Mouse (Mus musculus) embryonic facial prominence, embryonic 13.5 days (tissue): ENCODE results near the gene Sec22a. TPM values are rescaled to one million over a fixed set of nuclear protein-coding genes. Genes with fewer than 3 reads are reported as not detected.

Experiments used
- ATAC-seq: fragments of 200-750 bp; cut with Nextera tagmentation; 2 replicates; pipeline ENCODE4 v1.8.0; 2017; ENCODE audit warnings: low read depth; ENCODE audit not compliant: insufficient number of reproducible peaks, insufficient read depth, low FRiP score, low TSS enrichment
- H3K27ac ChIP-seq: fragments of 300-500 bp; sonication (generic); 2 replicates; pipeline ENCODE4 v1.5.1; 2015; ENCODE audit warnings: moderate library complexity, mild to moderate bottlenecking, inconsistent platforms
- H3K27me3 ChIP-seq: fragments of 300-500 bp; sonication (generic); 2 replicates; pipeline ENCODE4 v1.6.1; 2015; ENCODE audit warnings: mild to moderate bottlenecking, inconsistent platforms
- H3K36me3 ChIP-seq: fragments of 300-500 bp; sonication (generic); 2 replicates; pipeline ENCODE4 v1.6.1; 2015; ENCODE audit warnings: mild to moderate bottlenecking, inconsistent platforms
- H3K4me1 ChIP-seq: fragments of 300-500 bp; sonication (generic); 2 replicates; pipeline ENCODE4 v1.6.1; 2015; ENCODE audit warnings: inconsistent platforms
- H3K4me2 ChIP-seq: fragments of 300-500 bp; sonication (generic); 2 replicates; pipeline ENCODE4 v1.6.1; 2015; ENCODE audit warnings: moderate library complexity, mild to moderate bottlenecking, inconsistent platforms
- H3K4me3 ChIP-seq: fragments of 300-500 bp; sonication (generic); 2 replicates; pipeline ENCODE4 v1.5.1; 2015; ENCODE audit warnings: mild to moderate bottlenecking, inconsistent platforms
- H3K9ac ChIP-seq: fragments of 300-500 bp; sonication (generic); 2 replicates; pipeline ENCODE4 v1.6.1; 2015; ENCODE audit warnings: mild to moderate bottlenecking, inconsistent platforms
- H3K9me3 ChIP-seq: fragments of 300-500 bp; sonication (generic); 2 replicates; pipeline ENCODE4 v1.6.1; 2016; ENCODE audit warnings: inconsistent platforms
- WGBS: fragments of 180-500 bp; shearing (Covaris S2); methylation state at CpG from one replicate; pipeline ENCODE4 v1.1.7; 2015; ENCODE audit warnings: mixed read lengths; 5-methylcytosine and 5-hydroxymethylcytosine counted together
- polyA plus RNA-seq: library from polyadenylated mRNA; unstranded; fragments of >200 nt; fragmentation: Nextera tagmentation; extraction: Ambion mirVana; gene quantifications from 2 replicates; pipeline ENCODE4 v1.2.1, GENCODE M21; 2015

The Sec22a gene
- polyA plus RNA-seq, 1 experiment from 2014 or later = 54.4 TPM

DNA sequence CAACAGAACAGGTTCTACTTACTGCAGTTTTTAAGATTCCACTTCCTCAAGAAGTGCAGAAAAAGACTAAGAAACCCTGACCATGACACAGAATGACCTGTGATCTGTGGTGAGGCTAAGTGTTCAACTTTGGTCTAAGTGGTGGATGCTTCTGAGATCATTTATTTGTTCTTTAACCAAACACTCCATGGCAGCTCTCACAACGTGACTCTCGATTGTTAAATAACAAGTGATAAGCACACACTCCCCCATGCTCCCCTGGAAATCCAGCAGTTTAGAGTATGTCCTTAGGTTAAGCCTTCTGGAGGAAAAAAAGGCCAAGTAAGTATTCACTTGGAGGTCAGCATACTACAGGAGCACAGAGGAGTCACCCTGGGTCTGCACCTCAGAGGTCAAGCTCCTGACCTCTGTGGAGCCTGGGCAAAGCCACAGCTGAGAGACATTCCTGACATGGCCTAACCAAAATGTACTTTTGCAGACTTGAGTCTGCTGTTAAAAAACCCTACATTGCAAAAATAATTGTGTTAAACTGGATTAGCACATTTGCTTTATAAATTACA lies 53.1 kb downstream of the Sec22a start:
- Histone ChIP-seq H3K4me2 (no peak overlapping the region), H3K4me1 (no peaks in the 10 kb centered on the region), H3K36me3 (peaks cover 11% of the 10 kb centered on the region), H3K4me3 (no peak overlapping the region), H3K27ac (no peak overlapping the region), H3K9ac (no peak overlapping the region), H3K9me3 (no peaks in the 10 kb centered on the region), H3K27me3 (no peaks in the 10 kb centered on the region)
- 58% methylated on average over 2 of the region's 2 CpGs for WGBS
- ATAC-seq = no peak

- Histone ChIP-seq H3K27ac (no peak overlapping the region), H3K9ac (no peak overlapping the region), H3K27me3 (no peaks in the 10 kb centered on the region), H3K9me3 (no peaks in the 10 kb centered on the region), H3K4me1 (no peaks in the 10 kb centered on the region), H3K4me3 (no peak overlapping the region), H3K36me3 (peaks cover 13% of the 10 kb centered on the region), H3K4me2 (no peak overlapping the region)
- ATAC-seq = no peak
- 84% methylated on average over 4 of the region's 4 CpGs for WGBS
Measured at GRCm38 (mm10) chr16:35309634-35310033, 54.1 kb downstream of the Sec22a start.

DNA sequence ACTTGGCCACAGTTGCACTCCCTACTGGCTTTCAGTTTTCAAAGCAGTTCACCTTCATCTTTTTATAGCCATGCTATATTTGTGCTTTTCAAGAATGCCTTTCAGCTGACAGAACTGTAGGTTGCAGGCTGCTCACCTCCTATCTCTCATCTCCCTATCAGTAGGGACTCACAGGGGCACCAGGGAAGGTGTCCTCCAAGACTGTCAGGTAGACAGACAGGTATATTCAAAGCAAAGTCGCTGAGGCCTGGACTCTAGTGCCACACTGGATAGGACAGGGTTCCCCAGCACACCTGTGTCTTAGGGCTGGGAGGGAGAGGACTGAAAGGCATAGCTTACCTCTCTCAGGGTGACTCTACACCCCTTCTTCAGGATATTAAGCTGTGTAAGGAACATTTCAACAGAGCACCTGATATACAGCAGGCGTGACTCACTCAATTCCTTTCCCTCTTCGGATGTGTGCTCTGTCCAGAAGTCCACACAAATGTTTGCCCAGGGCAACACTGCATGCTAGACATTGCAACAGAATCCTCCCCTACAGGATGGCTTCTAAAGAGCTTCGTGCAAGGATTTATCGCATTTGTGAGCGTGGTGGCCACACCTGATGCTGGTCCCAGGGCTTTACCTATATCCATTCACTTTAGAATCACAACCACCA lies 55.1 kb downstream of the Sec22a start:
- 85% methylated on average over 6 of the region's 6 CpGs for WGBS
- no peak for ATAC-seq

DNA sequence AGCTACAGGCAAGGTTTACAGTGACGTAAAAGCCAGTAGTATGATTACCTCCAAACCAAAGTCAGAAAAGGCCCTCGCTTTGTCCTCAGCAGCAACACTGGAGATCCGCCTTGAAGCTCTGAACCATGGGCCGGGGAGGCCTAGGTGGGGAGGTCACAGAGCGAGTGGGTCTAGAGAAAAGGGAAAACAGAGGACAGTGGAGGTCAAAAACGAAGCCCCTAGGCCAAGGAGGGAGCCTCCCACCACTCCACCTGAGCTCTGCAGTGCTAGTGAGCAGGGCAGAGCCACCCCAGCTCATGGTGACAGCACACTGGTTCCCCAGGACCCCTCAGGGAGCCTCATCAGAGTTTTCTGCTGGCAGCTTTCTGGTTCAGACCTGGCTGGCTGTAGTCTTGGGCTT lies 55.7 kb downstream of the Sec22a start:
- Histone ChIP-seq H3K4me2 (no peak overlapping the region), H3K27me3 (no peaks in the 10 kb centered on the region), H3K9ac (no peak overlapping the region), H3K4me3 (no peak overlapping the region), H3K4me1 (no peaks in the 10 kb centered on the region), H3K27ac (no peak overlapping the region), H3K9me3 (no peaks in the 10 kb centered on the region), H3K36me3 (peaks cover 18% of the 10 kb centered on the region)
- 73% methylated on average over 6 of the region's 6 CpGs for WGBS
- no peak for ATAC-seq

More for the DNA sequence above, 55.1 kb downstream of the Sec22a start:
- no peak overlapping the region for H3K27ac ChIP-seq
- no peak overlapping the region for H3K9ac ChIP-seq
- H3K27me3 ChIP-seq = no peaks in the 10 kb centered on the region
- no peaks in the 10 kb centered on the region for H3K4me1 ChIP-seq
- no peak overlapping the region for H3K4me2 ChIP-seq
- H3K36me3 ChIP-seq = peaks cover 16% of the 10 kb centered on the region
- no peaks in the 10 kb centered on the region for H3K9me3 ChIP-seq
- H3K4me3 ChIP-seq = no peak overlapping the region

DNA sequence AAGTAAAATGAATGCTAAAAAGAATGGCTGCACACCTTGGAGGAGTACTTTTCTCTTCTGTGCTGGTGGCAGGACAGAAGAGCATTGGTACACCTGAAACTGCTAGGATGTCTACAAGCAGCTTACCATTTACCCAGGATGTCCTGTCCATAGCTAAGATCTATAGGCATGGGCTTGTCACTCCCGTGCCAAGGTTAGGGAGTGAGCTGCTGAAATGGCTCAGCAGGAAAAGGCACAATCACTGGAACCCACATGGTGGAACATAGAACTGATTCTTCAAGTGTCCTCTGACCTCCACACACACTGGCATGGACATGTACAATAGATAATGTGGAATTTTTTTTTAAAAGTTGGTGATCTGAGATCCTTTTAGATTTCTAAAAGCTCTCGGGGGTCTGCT lies 56.4 kb downstream of the Sec22a start:
- H3K27ac ChIP-seq = no peak overlapping the region
- no peaks in the 10 kb centered on the region for H3K4me1 ChIP-seq
- no peaks in the 10 kb centered on the region for H3K9me3 ChIP-seq
- no peak overlapping the region for H3K4me2 ChIP-seq
- 93% methylated on average over 2 of the region's 2 CpGs for WGBS
- peaks cover 20% of the 10 kb centered on the region for H3K36me3 ChIP-seq
- H3K27me3 ChIP-seq = no peaks in the 10 kb centered on the region
- no peak overlapping the region for H3K9ac ChIP-seq
- H3K4me3 ChIP-seq = no peak overlapping the region
- ATAC-seq = no peak

DNA sequence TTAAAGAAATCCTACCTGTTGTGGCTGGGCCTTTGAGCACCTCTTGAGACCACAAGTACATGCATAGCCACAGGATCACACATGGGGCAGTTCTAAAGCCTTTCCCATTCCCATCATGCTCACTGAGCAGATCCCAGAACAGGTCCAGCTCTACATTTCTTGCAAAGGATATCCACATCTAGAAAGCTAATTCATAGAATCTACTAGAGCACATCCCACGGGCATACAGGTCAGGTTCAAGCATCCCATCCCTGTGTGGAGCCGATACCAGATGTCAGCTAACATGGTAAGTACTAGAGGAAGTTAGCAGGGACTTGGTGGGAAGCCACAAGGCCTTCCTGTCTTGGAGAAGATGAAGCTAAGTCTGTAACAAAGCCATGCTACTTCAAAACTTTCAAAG lies 57.1 kb downstream of the Sec22a start:
- WGBS = 86% methylated on average over 2 of the region's 2 CpGs
- no peaks in the 10 kb centered on the region for H3K9me3 ChIP-seq
- H3K27me3 ChIP-seq = no peaks in the 10 kb centered on the region
- H3K36me3 ChIP-seq = peaks cover 20% of the 10 kb centered on the region
- H3K27ac ChIP-seq = no peak overlapping the region
- no peak for ATAC-seq
- no peaks in the 10 kb centered on the region for H3K4me1 ChIP-seq
- no peak overlapping the region for H3K4me3 ChIP-seq
- no peak overlapping the region for H3K9ac ChIP-seq
- no peak overlapping the region for H3K4me2 ChIP-seq

DNA sequence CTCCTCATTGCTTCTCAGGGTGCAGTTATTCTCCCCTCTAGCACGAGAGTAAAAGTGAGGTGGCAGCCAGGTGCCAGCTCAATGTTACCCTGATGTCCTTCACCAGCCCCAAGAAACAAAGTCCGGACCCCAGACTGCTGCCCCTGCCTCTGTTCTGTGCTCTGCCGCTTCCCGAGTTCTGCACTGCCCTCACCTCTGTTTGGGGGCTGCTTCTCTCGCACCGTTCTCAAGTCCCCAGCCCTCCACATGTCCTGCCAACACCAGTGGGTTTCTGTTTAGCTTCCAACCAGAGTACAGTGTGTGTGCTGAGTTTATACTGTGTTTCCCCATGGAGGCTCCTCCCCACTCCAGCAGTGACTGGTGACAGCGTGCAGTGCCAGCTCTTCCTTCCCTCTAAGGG lies 58.5 kb downstream of the Sec22a start:
- H3K27ac ChIP-seq = no peak overlapping the region
- no peaks in the 10 kb centered on the region for H3K4me1 ChIP-seq
- H3K27me3 ChIP-seq = no peaks in the 10 kb centered on the region
- no peak for ATAC-seq
- WGBS = 86% methylated on average over 7 of the region's 7 CpGs
- H3K9ac ChIP-seq = no peak overlapping the region
- H3K4me3 ChIP-seq = no peak overlapping the region
- H3K4me2 ChIP-seq = no peak overlapping the region
- no peaks in the 10 kb centered on the region for H3K9me3 ChIP-seq
- peaks cover 21% of the 10 kb centered on the region for H3K36me3 ChIP-seq

- no peaks in the 10 kb centered on the region for H3K4me1 ChIP-seq
- no peaks in the 10 kb centered on the region for H3K27me3 ChIP-seq
- H3K4me2 ChIP-seq = no peak overlapping the region
- no peaks in the 10 kb centered on the region for H3K9me3 ChIP-seq
- ATAC-seq = no peak
- H3K4me3 ChIP-seq = no peak overlapping the region
- H3K9ac ChIP-seq = no peak overlapping the region
- H3K36me3 ChIP-seq = peaks cover 29% of the 10 kb centered on the region
- no peak overlapping the region for H3K27ac ChIP-seq
- 81% methylated on average over 5 of the region's 5 CpGs for WGBS
Measured at GRCm38 (mm10) chr16:35304416-35304815, 59.3 kb downstream of the Sec22a start.

- ATAC-seq = no peak
- Histone ChIP-seq H3K27me3 (no peaks in the 10 kb centered on the region), H3K4me1 (no peaks in the 10 kb centered on the region), H3K9ac (no peak overlapping the region), H3K4me3 (no peak overlapping the region), H3K9me3 (no peaks in the 10 kb centered on the region), H3K4me2 (no peak overlapping the region), H3K27ac (no peak overlapping the region), H3K36me3 (peaks cover 35% of the 10 kb centered on the region)
- 87% methylated on average over 6 of the region's 6 CpGs for WGBS
Measured at GRCm38 (mm10) chr16:35303721-35304120, 60.0 kb downstream of the Sec22a start.

DNA sequence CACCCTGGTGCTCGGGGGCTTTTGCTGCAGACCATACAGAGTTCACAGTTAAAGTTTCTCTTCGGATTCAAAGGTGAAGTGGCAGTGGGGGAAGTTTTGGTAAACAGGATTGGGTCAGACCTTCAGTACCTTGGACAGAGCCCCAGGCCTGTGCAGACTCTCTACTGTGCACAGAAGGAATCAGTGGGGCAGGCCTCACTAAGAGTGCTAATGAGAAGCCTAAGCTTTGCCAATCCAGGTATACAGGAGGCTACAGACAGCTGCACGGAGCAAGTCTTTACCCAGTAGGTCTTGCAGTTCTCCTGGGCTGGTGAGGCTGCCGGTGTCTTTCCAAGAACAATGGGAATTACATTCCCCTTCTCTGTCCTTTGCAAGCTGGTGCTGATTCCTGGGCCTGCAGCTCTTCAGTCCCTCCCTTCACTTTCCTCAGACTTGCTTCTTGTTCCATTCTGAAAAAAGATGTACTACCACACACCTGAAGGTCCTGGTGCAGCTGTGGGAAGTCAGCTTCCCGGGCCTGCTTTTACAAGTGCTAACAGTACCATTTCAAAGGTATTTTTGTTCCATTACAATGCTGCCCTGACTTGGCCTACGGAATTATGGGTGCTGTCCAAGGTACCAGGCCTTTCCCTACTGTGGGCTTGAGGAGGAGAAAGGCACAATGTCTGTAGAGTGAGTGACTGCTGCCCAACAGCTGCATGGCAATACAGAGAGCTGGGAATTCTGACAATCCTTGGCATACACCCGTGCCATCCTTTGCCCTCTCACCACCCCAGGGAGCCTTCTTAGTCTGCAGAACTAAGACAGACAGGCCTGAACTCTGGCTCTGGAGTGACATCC lies 61.1 kb downstream of the Sec22a start:
- Histone ChIP-seq H3K4me3 (no peak overlapping the region), H3K9me3 (no peaks in the 10 kb centered on the region), H3K9ac (no peak overlapping the region), H3K27ac (no peak overlapping the region), H3K36me3 (peaks cover 42% of the 10 kb centered on the region), H3K4me2 (no peak overlapping the region), H3K27me3 (no peaks in the 10 kb centered on the region), H3K4me1 (no peaks in the 10 kb centered on the region)
- no peak for ATAC-seq
- WGBS = 44% methylated on average over 7 of the region's 7 CpGs

DNA sequence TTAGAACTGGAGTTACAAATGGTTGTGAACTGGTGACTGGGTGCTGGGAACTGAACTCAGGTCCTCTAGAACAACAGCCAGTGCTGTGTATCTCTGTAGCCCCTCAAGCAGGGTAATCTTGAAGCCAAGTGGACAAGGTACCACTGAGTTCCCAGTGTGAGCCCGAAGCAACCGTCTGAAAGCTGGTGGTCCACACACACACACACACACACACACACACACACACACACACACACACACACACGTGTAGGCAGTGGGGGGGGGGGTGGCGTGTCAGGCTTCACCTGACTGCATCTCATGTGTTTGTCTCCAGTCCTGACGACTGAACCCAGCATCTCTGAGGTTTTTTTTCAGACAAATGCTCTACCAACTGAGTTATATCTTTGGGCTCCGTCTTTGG lies 63.6 kb downstream of the Sec22a start:
- H3K36me3 ChIP-seq = peaks cover 42% of the 10 kb centered on the region
- no peaks in the 10 kb centered on the region for H3K4me1 ChIP-seq
- H3K27me3 ChIP-seq = no peaks in the 10 kb centered on the region
- H3K27ac ChIP-seq = no peak overlapping the region
- no peak overlapping the region for H3K4me3 ChIP-seq
- H3K9me3 ChIP-seq = no peaks in the 10 kb centered on the region
- no peak for ATAC-seq
- WGBS = 76% methylated on average over 4 of the region's 6 CpGs
- no peak overlapping the region for H3K9ac ChIP-seq
- no peak overlapping the region for H3K4me2 ChIP-seq

GRCm38 (mm10) chr16:35297786-35298185 lies 65.9 kb downstream of the Sec22a start:
- H3K27me3 ChIP-seq = no peaks in the 10 kb centered on the region
- ATAC-seq = no peak
- WGBS = 74% methylated on average over 5 of the region's 5 CpGs

More at GRCm38 (mm10) chr16:35297786-35298185, 65.9 kb downstream of the Sec22a start:
- no peak overlapping the region for H3K4me2 ChIP-seq
- H3K36me3 ChIP-seq = peaks cover 28% of the 10 kb centered on the region; the same call in 1 of the 2 replicates
- no peak overlapping the region for H3K4me3 ChIP-seq
- H3K4me1 ChIP-seq = no peaks in the 10 kb centered on the region
- no peak overlapping the region for H3K9ac ChIP-seq
- no peak overlapping the region for H3K27ac ChIP-seq
- no peaks in the 10 kb centered on the region for H3K9me3 ChIP-seq
